Mouse (Mus musculus): ENCODE data around the gene Dna2.
A peak's percentile ranks its signal among the peaks of the same experiment; 100 is the strongest.
"Not testable (repeated sequence)": the region's sequence is repeated elsewhere in the genome, so short reads cannot be mapped to it uniquely, and the experiment has no call there.

Dna2 gene

DNA sequence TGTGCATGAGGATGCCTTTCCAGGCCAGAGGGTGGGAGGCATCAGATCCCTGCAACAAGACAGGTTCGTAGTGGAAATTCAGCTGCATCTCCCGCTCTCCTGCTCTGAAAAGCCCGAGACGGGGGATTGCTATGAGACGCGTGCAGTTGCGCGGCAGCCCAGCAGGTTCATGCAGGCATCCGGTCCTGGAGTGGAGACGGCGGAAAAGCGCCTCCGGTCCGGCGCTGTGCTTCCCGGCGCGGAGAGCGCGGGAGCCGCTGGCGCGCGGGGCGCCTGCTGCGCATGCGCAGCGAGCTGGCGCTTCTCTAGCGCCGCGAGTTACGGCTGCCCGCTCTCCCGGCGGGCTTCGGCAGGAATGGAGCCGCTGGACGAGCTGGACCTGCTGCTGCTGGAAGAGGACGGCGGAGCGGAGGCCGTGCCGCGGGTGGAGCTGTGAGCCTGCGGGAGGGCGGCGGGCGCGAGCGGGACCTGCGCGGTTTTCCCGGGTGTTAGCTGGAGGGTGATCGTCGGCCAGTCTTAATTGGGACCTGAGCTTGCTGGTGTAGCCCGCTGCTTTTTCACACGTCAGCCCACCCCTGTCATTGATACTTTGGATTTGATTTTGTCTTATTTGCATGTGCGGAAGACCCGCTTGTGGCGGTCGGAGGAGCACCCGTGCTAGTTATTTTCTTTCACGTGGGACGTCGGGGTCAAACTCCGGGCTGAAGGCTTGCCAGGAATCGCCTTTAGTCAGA lies at the start of gene Dna2:
Dna2 (plus strand) TSS at position 289 of the 734 bp plus-strand sequence.
- DNase-seq, result peak; percentile 79 to 89

DNA sequence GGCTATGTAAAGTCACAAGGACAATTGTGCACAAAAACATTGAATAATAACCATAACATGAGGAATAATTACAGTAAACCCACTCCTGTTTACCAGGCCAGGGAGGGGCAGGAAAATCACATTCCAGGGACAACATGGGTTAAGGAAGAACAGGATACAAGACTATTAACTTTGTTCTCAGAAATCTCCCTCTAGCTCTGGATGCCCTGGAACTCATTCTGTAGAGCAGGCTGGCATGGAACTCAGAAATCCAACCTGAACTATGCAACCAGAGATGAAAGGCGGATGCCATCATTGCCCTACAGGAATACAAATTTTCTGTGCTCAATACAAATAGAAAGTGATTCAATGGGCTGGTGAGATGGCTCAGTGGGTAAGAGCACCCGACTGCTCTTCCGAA lies 49.4 kb upstream of the Dna2 start:
- no peak for DNase-seq

DNA sequence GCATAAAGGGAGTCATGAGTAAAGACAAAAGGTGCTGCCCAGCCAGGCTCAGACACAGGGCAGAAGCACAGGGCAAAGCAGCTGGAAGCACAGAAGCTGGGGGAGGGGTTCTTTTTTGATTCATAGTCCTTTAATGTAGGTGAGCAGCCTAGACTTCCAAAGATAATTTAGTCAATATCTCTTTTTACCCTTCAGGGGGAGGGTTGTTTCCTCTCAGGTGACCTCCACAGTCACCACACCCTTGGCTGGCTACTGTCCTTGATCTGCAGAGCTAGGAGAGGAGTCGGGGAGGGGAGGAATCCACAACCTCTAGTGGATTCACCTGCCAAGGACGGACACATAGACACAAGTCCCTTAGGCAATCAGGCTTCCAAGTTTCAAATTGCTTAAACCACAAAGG lies 48.8 kb upstream of the Dna2 start:
- DNase-seq, result no peak

DNA sequence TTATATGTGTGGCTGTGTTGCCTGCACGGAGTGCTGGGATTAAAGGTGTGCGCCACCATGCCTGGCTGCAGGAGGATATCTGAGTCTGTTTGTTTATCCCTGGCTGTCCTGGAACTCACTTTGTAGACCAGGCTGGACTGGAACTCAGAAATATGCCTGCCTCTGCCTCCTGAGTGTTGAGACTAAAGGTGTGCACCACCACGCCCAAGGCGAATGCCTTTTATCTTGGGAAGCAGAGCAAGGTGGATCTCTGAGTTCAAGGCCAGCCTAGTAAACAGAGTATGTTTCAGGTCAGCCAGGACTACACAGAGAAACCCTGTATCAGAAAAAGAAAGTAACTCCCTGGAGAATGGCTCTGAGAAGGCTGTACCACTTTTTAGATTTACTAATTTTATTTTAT lies 46.7 kb upstream of the Dna2 start:
- DNase-seq, result no peak

DNA sequence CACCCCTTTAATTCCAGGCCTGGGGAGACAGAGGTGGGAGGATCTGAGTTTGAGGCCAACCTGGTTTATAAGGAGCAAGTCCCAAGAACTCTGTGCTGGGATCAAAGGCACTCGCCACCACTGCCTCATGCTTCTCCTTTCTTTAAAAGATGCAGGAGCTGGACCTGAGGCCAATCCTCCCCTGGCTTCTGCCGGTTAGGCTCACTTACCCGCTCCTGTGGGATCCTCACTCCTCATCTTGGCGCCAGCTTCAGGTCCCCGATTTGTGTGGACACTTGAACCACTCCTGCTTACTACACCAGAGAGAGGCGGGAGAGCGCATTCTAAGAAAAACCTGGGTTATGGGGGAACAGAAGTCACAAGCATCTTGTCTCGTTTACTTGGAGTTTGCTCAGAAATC lies 45.0 kb upstream of the Dna2 start:
- DNase-seq, result no peak

DNA sequence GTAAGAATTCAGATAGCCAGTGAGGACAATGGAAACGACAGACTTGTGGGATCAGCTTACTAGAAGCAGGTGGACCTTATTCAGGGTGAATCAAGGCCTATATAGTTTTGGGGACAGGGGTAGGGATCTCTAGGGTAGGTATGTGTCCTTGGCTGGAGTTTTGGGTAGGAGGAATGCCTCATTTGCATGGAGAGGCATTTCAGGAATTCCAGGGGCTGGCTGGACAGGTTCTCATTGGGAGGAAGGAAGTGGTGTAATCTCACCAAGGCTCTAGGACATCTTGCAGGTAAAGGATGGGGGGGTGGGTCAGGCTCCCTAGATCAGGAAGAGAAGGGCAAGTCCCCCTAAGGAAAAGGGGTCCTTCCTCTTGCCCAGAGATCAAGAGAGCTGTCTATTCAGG lies 44.0 kb upstream of the Dna2 start:
- DNase-seq, result no peak

DNA sequence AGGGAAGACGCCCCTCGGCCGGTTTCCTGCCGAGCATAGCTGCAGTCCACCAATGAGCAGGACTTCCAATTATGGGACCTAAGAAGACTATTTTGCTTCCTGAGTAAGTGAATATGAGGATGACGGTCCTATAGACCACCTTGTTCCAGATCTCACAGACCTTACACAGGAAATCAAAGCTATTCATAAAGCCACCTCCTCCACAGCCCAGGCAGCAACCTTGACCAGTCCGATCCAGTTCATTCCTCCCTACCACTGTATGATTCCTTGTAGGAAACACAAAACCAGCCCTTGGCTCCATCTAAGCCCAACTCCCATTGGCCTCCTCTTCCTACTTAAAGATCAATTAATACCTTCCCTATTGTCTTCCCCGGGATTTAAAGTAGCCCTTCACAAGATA lies 40.5 kb upstream of the Dna2 start:
- DNase-seq, result no peak

DNA sequence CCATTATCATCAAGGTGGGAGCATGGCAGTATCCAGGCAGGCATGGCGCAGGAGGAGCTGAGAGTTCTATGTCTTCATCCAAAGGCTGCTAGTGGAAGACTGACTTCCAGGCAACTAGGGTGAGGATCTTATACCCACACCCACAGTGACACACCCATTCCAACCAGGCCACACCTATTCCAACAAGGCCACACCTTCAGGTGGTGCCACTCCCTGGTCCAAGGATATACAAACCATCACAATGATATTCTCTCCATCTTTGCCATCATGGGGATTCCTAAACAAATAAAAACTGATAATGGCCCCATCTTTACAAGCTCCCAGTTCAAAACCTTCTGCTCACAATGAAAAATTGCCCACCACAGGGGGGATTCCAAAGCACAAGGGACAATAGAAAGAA lies 37.9 kb upstream of the Dna2 start, which contains the start of gene Tet1:
Tet1 (minus strand) TSS at position 101 of the 400 bp plus-strand sequence.
- not testable (repeated sequence) for DNase-seq

DNA sequence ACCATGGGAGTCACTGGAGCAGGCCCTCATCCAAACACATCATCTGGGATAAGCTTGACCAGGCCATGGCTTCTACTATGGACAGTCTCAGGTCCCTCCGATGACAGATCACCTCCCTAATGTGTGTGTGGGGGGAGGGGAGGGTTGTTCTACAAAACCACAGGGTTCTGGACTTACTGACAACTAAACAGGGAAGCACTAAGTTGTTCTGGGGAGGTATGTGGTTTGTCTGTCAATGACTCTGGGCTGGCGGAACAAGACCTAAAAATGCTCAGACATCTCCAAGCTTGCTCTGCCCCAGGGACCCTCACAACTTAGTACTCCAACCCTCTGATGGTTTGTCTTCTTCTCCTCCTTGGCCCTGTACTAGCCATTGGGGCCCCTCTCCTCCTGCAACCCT lies 35.7 kb upstream of the Dna2 start:
- no peak for DNase-seq

DNA sequence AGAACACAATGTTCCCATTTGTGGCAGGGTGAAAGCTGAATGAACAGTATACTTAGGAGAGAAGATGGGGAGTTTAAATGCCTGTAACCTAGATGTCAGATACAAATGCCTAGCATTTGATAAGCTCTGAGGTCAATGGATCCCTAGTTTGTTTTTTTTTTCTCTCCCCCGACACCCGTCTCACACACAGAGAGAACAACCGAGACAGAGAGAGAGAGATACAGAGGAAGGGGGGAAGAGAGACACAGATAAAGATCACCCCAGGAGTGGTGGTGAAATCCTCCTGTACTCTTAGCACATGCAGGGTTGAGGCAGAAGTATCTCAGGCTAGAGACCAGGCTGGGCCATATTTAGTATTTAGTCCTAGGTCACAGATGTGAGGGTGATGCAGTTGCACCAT lies 27.8 kb upstream of the Dna2 start:
- no peak for DNase-seq

DNA sequence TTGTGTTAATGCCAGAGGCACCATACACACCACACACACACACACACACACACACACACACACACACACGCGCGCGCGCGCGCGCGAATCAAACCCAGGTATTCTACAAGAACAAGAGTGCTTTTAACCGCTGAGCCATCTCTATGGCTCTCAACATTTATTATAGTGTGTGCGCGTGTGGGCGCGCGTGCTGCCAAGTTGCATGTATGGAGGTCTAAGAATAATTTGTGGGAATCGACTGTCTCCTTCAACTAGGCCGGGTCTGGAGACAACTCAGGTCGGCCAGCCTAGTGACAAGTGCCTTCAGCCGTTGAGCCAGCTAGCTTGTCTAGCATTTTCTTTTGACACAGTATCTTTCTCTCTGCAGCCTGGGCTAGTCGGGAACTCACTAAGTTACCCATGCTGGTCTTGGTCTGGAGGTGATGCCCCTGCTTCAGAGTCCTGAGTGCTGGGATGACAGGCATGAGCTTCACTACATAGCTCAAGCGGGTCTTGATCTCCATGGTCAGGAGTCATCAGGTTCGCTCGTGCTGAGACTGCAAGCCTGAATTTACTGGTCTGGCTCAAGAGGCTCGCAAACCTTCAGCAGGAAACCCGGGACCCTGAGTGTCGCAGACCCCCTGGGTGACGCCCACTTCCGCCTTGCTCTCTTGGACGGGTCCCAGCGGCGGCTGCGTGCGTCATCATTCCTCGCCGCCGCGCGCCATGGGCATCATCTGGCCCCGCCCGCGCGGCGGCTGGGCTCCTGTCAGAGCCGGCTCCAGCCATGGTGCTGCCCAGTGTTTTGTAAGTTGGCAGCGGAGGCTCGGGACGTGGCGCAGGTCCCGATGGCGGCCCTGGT lies 26.7 kb upstream of the Dna2 start, which contains the start of gene Slc25a16:
Slc25a16 (plus strand) TSS at position 709 of the 841 bp plus-strand sequence.
- DNase-seq, result peak; percentile 93 to 96

DNA sequence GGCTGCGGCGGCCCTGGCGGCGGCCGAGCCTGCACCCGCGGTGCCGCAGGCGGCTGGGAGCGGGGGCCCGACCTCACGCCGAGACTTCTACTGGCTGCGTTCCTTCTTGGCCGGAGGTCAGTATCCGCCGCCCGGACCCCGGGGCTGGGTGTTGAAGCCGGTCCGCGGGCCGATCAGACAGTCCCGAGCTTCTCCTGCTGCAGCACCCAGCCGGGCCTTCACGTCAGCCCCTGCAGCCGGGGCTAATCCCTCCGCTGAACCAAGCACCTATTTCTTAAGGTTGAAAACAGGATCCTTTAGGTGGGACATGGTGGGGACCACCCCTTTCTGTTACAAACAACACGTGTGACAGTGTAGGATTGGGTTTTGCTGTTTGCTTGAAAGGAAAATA lies 26.1 kb upstream of the Dna2 start:
- no peak for DNase-seq

DNA sequence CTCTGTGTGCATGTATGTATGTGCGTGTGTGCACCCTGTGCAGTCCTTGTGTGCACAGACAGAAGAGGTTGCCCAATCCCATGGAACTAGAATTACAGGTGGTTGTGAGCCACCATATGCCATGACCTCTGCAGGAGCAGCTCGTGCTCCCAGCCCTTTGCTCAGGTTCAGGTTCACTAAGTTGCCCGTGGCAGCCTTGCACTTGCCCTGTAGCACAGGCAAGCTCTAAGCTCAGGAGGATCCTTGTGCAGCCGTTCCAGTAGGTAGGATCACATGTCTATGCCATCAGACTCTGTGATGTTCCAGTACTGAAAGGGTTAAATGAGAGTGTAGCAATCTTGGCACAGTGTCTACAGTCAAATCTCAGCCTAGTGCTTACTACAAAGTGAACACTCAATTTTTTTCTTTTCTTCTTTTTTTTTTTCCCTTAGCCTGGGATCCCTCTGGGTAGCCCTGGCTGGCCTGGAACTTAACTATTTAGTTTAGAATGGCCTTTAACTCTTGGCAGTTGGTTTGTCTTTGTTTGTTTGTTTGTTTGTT lies 22.7 kb upstream of the Dna2 start:
- DNase-seq, result peak in 1 of 2 experiments; percentile 13

DNA sequence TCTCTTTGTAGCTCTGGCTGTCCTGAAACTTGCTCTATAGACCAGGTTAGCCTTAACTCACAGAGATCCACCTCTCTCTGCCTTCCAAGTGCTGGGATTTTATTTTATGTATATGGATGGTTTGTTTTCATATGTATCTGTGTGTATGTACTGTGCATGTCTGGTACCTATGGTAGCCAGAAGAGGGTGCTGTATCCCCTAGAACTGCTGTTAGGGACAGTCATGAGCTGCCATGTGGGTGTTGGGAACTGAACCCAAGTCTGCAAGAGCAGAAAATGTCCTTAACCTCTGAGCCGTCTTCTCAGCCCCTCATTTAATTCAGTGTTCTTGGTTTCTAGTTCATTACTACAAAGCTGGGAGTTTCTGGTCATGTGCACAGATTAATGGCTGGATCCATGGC lies 14.4 kb upstream of the Dna2 start:
- no peak for DNase-seq

DNA sequence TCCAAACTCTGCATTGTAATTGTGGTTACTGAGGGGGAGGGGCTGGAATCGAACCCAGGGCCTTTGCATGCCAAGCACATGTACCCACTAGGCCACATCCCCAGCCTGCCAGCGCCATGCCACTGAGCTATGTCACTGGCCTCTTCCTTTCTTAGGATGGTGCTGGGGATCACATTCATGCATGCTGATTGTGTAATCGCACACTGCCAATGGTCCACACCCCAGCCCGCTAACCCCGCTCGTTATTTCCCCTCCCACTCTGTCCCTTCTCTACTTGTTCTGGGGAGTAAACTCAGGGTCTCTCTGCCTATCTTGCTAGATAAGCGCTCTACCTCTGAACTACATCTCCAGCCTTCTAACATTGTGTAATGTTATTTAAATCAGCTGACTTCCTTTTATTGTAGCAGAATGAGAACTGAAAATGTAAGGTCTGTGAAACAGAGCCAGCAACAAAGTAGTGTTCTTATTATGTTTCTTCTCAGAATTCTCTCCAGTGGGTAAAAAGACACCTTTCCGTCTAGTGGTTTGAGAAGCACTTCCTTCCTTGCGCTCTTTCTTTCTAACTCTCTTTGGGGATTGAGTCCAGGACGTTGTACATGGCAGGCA lies 1.7 kb upstream of the Dna2 start:
- DNase-seq, result no peak

DNA sequence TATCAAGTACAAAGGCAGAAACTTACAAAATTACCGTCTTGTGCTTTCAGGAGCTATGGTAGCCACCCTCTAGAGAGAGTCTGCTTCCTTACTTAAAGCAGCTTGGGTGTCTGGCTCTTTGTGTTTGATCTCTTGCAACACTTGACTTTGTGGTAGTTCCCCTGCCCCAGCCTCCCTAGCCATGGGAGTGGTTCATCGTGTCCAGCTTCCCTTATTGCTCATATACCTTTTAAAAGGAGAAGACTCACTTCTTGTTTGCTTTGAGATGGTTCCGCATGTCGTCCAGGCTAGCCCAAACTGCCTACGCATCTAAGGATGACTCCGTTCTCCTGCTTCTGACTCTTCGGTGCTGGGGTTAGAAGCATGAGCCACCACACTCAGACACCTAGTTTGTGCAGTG lies 1.7 kb downstream of the Dna2 start:
- DNase-seq, result no peak

DNA sequence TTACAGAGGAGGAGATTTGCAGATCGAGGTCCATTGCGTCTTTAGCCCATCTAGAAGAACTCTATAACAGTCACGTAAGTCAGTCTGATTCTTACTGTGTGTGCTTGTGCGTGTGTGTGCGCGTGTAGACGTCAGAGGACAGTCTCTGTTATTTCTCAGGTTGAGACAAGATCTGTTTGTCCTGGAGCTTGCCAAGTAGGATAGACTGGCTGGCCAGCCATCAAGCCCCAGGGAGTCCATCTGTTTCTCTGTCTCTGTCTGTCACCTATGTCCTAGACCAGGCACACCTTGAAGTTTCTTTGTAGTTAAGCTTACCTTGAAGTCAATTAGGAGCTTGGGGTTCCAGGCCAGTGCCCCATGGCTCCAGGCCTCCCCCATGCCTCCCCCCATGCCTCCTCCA lies 17.1 kb downstream of the Dna2 start:
- DNase-seq, result no peak

DNA sequence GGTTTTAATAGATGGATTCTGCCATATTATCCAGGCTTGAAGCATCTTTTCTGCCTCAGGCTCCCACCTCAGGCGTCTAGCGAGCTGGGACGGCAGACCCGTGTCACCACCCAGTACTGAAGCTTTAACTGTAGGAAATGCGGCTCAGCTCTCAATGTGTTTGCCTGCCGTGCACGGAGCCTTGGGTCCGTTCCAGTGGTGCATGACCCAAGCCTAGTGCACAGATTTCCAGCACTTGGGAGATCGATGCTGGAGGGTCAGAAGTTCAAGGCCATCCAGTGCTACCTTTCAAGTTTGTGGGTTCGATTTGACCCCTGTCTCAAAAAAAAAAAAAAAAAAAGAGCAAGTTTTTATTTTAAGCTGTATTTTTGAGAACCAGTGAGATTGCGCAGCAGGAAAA lies 19.0 kb downstream of the Dna2 start:
- peak in 1 of 2 experiments; percentile 27 for DNase-seq

DNA sequence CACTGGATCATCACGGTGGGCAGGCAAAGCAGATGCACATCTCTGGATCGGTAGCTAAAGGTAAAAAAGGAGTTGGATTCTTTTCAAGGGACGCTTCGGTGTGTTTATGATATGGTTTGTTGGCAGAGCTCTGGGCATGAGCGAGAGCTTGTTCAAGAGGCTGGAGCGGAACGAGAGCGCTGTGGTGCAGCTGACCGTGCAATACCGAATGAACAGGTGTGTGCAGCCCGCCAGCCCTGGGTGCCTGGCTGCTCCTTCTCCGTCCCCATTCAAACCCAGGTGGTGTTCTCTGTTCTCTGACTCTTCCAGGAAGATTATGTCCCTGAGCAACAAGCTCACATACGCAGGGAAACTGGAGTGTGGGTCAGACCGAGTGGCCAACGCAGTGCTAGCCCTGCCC lies 19.5 kb downstream of the Dna2 start:
- peak; percentile 37 to 60 for DNase-seq

DNA sequence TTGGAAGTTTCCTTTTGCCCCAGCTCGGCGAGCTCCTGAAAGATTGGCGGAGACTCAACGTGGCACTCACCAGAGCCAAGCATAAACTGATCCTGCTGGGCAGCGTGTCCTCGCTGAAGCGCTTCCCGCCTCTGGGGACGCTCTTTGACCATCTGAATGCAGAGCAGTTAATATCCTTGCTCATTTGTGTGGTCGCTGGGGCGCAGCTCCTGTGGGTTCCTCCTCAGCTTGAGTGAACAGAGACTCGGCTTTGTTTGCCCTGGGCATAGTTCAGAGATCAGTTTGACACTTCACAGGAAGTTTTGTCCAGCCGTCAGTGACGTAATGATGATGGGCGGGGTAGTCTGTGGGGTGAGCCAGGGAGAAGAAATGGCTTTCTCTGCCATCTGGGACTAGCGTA lies 25.0 kb downstream of the Dna2 start:
- DNase-seq, result peak; percentile 24 to 54

DNA sequence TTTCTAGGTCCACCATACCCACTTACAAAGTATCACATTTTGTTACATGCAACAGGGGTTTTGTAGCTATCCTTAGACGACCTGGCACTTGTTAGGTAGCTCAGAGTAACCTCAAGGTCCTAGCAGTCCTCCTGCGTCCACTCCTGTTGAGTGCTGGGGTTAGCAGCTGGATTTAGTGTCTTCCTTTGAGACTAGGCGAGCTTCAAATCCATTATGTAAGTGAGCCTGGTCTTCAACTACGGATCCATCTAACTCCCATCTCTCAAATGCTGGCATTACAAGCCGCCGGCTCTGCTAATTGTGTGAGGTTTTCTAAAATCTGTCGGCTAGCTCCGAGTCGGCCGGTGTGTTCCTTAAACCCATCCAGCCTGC lies 32.8 kb downstream of the Dna2 start:
- DNase-seq, result no peak

DNA sequence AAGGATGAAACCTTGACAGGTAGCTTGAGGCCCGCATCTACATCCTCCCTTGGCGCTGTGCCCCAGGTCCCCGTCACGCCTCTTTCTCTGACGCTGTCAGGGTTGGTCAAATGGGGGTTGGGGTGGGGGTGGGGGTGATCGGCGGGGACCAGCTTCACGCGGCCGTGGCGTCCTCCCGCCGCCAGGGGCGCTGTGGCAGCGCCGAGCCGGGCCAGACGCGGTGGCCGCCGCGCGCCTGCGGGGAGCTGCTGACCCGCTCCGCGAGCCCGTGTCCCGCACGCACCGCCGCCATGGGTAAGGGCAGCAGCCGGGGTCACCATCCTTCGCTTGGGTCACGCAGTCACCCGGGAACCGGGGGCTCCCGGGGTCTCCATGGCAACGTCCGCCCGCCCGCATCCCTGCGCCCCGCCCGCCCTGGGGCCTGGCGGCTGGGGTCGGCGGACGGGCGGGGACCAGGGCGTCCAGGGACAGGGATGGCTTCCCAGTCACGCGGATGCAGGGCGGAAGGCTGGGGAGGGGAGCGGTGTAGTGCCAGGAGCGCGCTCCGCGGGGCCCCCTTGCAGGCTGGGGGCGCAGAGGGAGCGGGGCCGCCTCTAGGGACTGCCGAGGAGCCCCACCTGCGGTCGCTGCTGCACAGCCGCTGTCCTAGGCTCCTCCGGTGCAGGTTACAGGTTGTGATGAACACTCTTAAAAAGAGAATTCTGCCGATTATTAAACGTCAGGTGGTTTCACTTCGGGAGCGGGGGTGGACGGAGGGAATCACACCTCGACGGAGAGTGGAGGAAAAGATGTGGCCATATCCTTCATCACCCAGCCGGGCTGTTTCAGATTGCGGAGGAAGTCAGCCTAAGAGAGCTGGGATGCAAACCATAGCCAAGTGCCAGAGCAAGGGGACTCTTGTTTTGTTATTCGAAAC lies 33.5 kb downstream of the Dna2 start, which contains the start of gene Rufy2:
Rufy2 (plus strand) TSS at position 185 of the 916 bp plus-strand sequence.
- DNase-seq, result peak; percentile 88 to 93

Measured in kidney, postnatal 4 days (tissue).